Mouse (Mus musculus): Measurements from ENCODE around the gene Rhod. TPM values are rescaled to one million over a fixed set of nuclear protein-coding genes. Genes with fewer than 3 reads are reported as not detected.

Rhod gene
- polyA plus RNA-seq, 1 experiment: not detected

- TF ChIP-seq GATA1 (IDR thresholded peaks at IDR 0.05; ENCODE audit: low read length): no peak
These were observed 17.0 kb upstream of the Rhod start for GRCm38 (mm10) chr19:4456227-4456626.

- TF ChIP-seq GATA1 (IDR thresholded peaks at IDR 0.05; ENCODE audit: low read length): no peak
These were observed 16.0 kb upstream of the Rhod start for GRCm38 (mm10) chr19:4455071-4455800.

- TF ChIP-seq GATA1 (IDR thresholded peaks at IDR 0.05; ENCODE audit: low read length): no peak
These were observed 13.3 kb upstream of the Rhod start for GRCm38 (mm10) chr19:4452525-4452924.

DNA sequence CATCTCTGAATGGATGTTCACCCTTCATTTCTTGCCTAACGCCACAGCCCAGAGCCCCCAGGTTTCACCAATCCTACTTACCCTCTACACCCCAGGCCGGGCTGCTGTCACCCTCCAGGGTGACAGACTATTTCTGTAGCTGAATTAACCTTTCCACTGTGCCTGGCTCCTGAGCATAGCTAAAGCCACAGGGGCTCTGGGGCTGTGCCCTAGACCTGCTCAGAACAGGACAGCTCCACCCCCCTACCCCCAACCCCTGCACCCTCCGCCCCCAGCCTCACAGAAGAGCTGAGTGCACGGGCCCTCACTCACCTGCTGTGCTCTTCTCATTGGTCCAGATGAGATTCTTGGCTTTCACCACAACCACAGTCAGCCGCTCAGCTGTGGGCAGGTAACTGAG, 12.7 kb upstream of the Rhod start:
- no peak for TF ChIP-seq GATA1 (IDR thresholded peaks at IDR 0.05; ENCODE audit: low read length)

- no peak for TF ChIP-seq GATA1 (IDR thresholded peaks at IDR 0.05; ENCODE audit: low read length)
These were observed 11.9 kb upstream of the Rhod start for GRCm38 (mm10) chr19:4451098-4451497.

DNA sequence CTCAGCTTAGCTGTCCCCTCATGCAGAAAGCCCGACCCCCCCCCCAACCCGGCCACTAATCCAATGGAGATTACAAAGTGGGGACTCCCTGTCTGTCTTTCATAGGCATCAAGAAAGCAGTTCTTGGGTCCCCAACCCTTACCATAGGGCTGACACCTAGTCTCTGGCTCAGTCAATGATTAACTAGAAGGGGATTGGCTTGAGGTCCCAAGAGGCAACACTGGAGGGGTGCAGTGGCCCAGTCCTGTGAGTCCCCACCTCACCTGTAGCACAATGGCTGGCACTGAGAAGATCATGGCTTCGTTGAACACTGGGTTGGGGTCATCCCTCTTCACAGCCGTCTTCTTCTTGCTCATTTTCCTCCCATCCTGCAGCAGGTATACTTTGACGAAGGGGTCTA, 11.4 kb upstream of the Rhod start:
- no peak for TF ChIP-seq GATA1 (IDR thresholded peaks at IDR 0.05; ENCODE audit: low read length)

DNA sequence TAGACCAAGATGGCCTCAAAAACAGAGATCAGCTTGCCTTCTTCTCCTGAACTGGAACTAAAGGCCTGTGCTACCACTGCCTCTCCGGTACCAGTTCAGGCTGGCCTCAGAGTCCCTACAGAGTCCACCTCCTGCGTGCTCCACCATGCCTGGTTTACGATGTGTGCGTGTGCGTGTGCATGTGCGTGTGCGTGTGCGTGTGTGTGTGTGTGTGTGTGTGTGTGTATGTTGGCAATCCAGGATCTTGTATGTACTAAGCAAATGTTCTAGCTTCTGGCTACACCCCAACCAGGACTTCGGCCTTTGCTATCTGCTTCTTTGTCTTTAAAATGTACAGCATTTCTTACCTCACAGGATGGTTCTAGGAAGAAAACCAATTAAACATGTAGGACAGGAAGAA, 10.0 kb upstream of the Rhod start:
- TF ChIP-seq GATA1 (IDR thresholded peaks at IDR 0.05; ENCODE audit: low read length): no peak

DNA sequence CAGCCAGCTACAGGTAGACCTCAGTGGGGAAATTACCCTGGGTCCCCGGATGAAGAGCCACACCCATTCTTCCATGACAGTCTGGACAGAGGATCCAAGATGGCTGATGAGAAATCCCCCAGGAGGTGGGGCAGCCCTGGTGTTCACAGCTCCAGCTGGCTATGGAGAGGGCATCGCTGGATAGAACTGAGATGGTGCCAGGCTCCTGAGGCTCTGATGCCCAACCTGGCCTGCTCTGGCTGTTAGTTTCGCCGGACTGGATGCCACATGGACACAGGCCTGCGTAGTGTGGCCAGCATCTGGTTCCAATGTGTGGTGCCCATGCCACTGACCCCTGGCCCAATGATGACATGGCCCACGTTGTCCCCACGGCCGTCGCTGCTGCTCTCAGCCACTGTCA, 8.2 kb upstream of the Rhod start:
- no peak for TF ChIP-seq GATA1 (IDR thresholded peaks at IDR 0.05; ENCODE audit: low read length)

DNA sequence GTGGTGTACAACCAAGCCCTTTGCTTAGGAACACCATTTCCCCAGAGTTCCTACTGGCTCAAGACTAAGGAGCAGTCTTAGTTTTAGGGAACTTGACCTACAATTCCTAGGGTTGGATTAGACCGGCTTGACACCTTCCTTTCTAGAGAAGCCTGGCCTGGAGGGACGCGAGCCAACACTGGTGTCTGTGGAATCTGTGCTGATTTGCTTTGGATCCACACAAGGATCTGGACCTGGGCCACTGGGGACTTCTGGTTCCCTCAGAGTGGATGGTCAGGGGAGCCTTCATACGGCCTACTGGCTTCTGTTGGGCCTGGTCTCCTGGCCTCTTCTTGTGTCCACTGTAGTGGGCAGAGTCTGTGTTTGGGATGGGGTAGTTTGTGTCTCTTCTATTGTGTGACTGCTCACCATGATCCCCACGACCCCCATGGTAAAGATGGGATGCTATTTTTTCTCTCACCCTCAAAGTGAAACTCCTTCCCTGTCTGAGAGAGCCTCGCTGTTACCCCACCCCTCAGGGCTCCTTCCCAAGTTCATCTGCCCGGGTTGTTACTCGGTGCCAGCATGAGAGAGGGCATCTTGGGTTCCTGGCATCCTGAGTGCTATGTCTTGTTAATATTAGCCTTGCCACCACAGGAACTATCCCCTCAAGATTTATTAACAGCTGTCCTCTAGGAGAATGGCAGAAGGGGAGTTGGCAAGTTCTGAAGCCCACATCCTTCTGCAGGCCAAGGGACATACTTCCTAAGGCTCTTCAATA, 7.6 kb upstream of the Rhod start:
- TF ChIP-seq GATA1 (IDR thresholded peaks at IDR 0.05; ENCODE audit: low read length): no peak

DNA sequence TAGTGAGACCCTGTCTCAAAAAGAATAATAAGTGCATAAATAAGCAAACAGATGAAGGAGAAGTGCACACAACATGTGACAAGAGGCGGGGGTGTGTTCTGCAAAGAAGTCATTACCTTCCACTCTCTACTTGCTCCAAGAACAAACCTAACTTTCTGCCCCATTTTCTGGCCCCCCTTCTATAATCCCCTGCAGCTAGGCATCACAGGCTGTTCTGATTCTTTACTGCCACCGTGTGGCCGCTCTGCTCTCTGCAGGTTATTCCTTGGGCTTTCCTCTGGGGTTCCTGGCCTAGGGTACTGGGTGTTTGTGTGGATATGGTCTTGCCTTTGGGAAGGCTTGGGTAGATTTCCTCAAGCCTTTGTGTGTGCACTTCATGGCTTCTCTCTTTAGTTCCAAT, 3.2 kb upstream of the Rhod start:
- TF ChIP-seq GATA1 (IDR thresholded peaks at IDR 0.05; ENCODE audit: low read length): no peak

DNA sequence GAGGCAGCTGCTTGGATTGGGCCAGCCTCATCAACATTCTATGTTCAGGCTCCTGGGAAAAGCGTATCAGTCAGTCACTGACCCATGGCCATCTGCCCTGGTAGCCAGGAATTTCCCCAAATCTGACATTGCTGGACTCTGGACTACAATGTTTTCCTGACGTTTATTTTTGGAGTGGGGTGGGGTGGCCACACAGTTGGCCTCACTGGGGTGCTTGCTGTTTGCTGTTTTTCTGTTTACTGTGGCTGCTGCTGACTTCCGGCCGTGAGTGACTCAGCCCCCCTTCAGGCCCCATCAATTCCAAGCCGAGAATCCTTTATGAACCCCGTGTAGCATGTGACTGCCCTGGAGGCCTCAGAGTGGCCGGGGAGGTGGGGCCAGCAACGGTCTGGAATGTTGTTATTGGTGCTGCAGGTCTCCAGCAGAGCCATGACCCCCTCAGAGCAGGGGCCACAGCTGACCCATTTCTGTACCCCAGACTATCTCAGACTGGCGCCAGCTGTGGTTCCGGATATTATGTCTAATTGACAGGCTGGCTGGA, 2.5 kb upstream of the Rhod start:
- TF ChIP-seq GATA1 (IDR thresholded peaks at IDR 0.05; ENCODE audit: low read length): no peak

- TF ChIP-seq GATA1 (IDR thresholded peaks at IDR 0.05; ENCODE audit: low read length): no peak
These were observed 1.9 kb upstream of the Rhod start for GRCm38 (mm10) chr19:4441090-4441591.

DNA sequence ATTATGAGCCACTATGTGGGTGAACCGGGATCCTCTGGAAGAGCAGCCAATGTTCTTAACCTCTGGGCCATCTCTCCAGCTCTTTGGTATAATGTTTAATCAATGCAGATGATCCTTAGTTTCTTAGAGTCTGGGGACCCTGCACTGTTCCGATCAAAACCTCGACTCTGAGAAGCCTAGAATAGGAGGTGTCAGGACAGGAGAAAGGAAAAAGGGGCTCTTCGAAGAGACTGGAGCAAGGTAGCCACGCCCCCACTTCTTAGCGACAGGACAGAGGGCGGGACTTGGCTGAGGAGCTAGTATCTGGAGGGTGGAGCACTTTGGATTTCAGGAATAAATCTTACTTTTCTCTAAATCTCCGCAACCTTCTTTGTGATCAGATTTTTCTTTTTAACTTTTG, 990 bp upstream of the Rhod start:
- TF ChIP-seq GATA1 (IDR thresholded peaks at IDR 0.05; ENCODE audit: low read length): no peak

GRCm38 (mm10) chr19:4438791-4439160, 456 bp downstream of the Rhod start:
- TF ChIP-seq GATA1 (IDR thresholded peaks at IDR 0.05; ENCODE audit: low read length): no peak

DNA sequence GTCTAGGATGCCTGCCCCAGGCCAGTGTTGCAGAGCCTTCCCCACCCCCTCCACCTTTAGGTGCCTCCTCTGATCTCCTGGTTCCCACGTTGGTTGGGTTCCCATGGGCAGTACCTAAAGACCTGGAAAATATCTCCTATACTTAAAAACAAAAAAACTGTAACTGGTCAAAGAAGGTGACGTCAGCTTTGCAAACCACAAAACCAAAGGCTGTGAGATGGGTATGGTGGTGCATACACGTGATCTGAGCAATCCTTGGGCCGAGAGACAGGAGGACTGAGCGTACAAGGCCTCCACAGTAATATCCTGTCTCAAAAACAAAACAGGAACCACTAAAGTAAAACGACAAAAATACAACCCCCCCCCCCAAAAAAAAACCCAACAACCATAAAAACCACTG, 1.3 kb downstream of the Rhod start:
- TF ChIP-seq GATA1 (IDR thresholded peaks at IDR 0.05; ENCODE audit: low read length): no peak

GRCm38 (mm10) chr19:4436254-4436653, 3.0 kb downstream of the Rhod start:
- TF ChIP-seq GATA1 (IDR thresholded peaks at IDR 0.05; ENCODE audit: low read length): no peak

- no peak for TF ChIP-seq GATA1 (IDR thresholded peaks at IDR 0.05; ENCODE audit: low read length)
These were observed 4.2 kb downstream of the Rhod start for GRCm38 (mm10) chr19:4434999-4435398.
